Mouse (Mus musculus): ENCODE data around the gene Gm11541. TPM values are rescaled to one million over a fixed set of nuclear protein-coding genes. Genes with fewer than 3 reads are reported as not detected.
A peak's percentile ranks its signal among the peaks of the same experiment; 100 is the strongest.

Gene Gm11541
- total and polyA plus RNA-seq, 3 experiments: 0.17 TPM; not detected in 2

DNA sequence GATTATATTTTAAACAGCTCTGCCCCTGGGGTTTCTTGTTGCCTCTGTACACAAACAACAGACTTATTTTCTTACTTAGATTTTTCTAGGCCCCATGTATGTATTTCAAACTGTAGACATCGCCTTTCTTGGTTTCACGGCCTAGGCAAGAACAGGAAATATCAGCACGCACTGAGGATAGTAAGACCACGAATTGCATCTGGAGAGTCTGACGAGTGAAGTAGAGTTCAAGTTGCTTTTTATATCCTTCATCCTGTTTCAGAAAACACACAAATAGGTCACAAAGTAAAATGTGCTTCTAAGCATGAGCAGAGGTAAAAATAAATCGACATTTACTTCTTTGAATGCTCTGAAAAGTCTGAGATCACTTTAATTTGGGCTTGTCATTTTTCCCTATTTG lies 8.8 kb downstream of the Gm11541 start:
- dilution Hi-C loops (cut with MboI; ENCODE audit: extremely low pct_ligation_motif_present, extremely low pct_unique_long_range_greater_than_20kb, low sequenced_read_pairs): no loop called here
- peak; percentile 70 for DNase-seq (ENCODE audit: extremely low read depth)
- Histone ChIP-seq H3K27ac (ENCODE audit: insufficient read depth, low read depth) (no peak overlapping the region), H3K9ac (ENCODE audit: insufficient read depth, low read depth) (peak overlapping the region; percentile 48), H3K4me2 (ENCODE audit: insufficient read depth, low read depth, poor library complexity, severe bottlenecking) (no peak overlapping the region; the same call in 1 of the 2 replicates), H3K9me3 (replicated peaks; ENCODE audit: low read length) (peaks cover 6% of the 10 kb centered on the region), H3K79me2 (replicated peaks; ENCODE audit: control insufficient read depth, extremely low read depth, insufficient read depth, poor library complexity, severe bottlenecking) (no peaks in the 10 kb centered on the region), H3K4me1 (ENCODE audit: control insufficient read depth in 1 of 2, insufficient read depth in 2 of 2) (peaks cover 23 to 66% of the 10 kb centered on the region in 2 experiments), H3K4me3 (replicated peaks in 1 of 3; ENCODE audit: low read depth in 2 of 3, low read length in 2 of 3, poor library complexity in 1 of 3) (no peak overlapping the region), H3K36me3 (replicated peaks in 1 of 2; ENCODE audit: control insufficient read depth in 1 of 2, insufficient read depth in 1 of 2, low read length in 1 of 2) (no peaks in the 10 kb centered on the region), H3K27me3 (replicated peaks) (no peaks in the 10 kb centered on the region)
- in situ Hi-C loops (cut with MboI; ENCODE audit: low pct_ligation_motif_present, low pct_unique_long_range_greater_than_20kb, low sequenced_read_pairs): no loop called here
- TF ChIP-seq JUN (IDR thresholded peaks at IDR 0.05; ENCODE audit: insufficient read depth, low read depth, low read length) (peak; percentile 45; the same call in 1 of the 2 replicates), SIN3A (IDR thresholded peaks at IDR 0.05; ENCODE audit: low read length) (no peak), ELF1 (IDR thresholded peaks at IDR 0.05; ENCODE audit: low read depth, low read length) (no peak), NELFE (IDR thresholded peaks at IDR 0.05; ENCODE audit: low read depth, low read length) (no peak), E2F4 (IDR thresholded peaks at IDR 0.05; ENCODE audit: insufficient replicate concordance, low read depth, low read length) (no peak), ZMIZ1 (IDR thresholded peaks at IDR 0.05; ENCODE audit: low read depth, low read length) (no peak), MAX (IDR thresholded peaks at IDR 0.05; ENCODE audit: low read length) (peak; percentile 76), MEF2A (IDR thresholded peaks at IDR 0.05; ENCODE audit: borderline replicate concordance, low read depth, low read length) (peak; percentile 90), NRF1 (IDR thresholded peaks at IDR 0.05; ENCODE audit: low read depth, low read length) (no peak), TBP (conservative IDR thresholded peaks at IDR 0.05; ENCODE audit: low read depth, low read length) (0 out of 2 replicates have a peak, but pooled peaks have one; percentile 58), KAT2A (IDR thresholded peaks at IDR 0.05; ENCODE audit: insufficient replicate concordance, low read length) (no peak), RCOR1 (conservative IDR thresholded peaks at IDR 0.05; ENCODE audit: low read depth, low read length) (no peak), CTCF (conservative IDR thresholded peaks at IDR 0.05 in 1 of 2, IDR thresholded peaks at IDR 0.05 in 1 of 2; ENCODE audit: low read depth in 2 of 2, low read length in 2 of 2) (no peak), ZC3H11A (IDR thresholded peaks at IDR 0.05; ENCODE audit: low read depth, low read length) (no peak), POLR2A (IDR thresholded peaks at IDR 0.05; ENCODE audit: low read depth, low read length) (no peak), MYC (IDR thresholded peaks at IDR 0.05; ENCODE audit: low read depth, low read length) (no peak; the same call in 1 of the 2 replicates), GABPA (IDR thresholded peaks at IDR 0.05; ENCODE audit: insufficient replicate concordance, low read depth, low read length) (no peak), SMC3 (IDR thresholded peaks at IDR 0.05; ENCODE audit: low read depth, low read length) (no peak), ZNF384 (IDR thresholded peaks at IDR 0.05; ENCODE audit: low read depth, low read length) (no peak), IRF4 (IDR thresholded peaks at IDR 0.05; ENCODE audit: low read depth, low read length) (0 out of 2 replicates have a peak, but pooled peaks have one; percentile 30), USF2 (conservative IDR thresholded peaks at IDR 0.05; ENCODE audit: low read depth, low read length) (no peak), USF1 (IDR thresholded peaks at IDR 0.05; ENCODE audit: low read depth, low read length) (no peak), POLR2AphosphoS2 (IDR thresholded peaks at IDR 0.05; ENCODE audit: low read depth, low read length) (no peak), CHD1 (IDR thresholded peaks at IDR 0.05; ENCODE audit: low read depth, low read length) (no peak), UBTF (IDR thresholded peaks at IDR 0.05; ENCODE audit: low read depth, low read length) (no peak), BHLHE40 (IDR thresholded peaks at IDR 0.05; ENCODE audit: low read depth, low read length) (peak; percentile 69), PAX5 (IDR thresholded peaks at IDR 0.05; ENCODE audit: low read length) (no peak), MXI1 (IDR thresholded peaks at IDR 0.05; ENCODE audit: low read depth, low read length) (peak; percentile 43; the same call in 1 of the 2 replicates), TCF12 (IDR thresholded peaks at IDR 0.05; ENCODE audit: low read depth, low read length) (peak; percentile 40; the same call in 1 of the 2 replicates), MAFK (IDR thresholded peaks at IDR 0.05; ENCODE audit: insufficient replicate concordance, low read length) (no peak; the same call in 1 of the 2 replicates), CHD2 (IDR thresholded peaks at IDR 0.05; ENCODE audit: low read length) (no peak; the same call in 1 of the 2 replicates), EP300 (IDR thresholded peaks at IDR 0.05; ENCODE audit: low read length) (peak; percentile 78), HCFC1 (IDR thresholded peaks at IDR 0.05; ENCODE audit: low read depth, low read length) (peak; percentile 44; the same call in 1 of the 2 replicates), MAZ (IDR thresholded peaks at IDR 0.05; ENCODE audit: low read depth, low read length) (no peak), RAD21 (IDR thresholded peaks at IDR 0.05; ENCODE audit: low read depth, low read length) (no peak; the same call in 1 of the 2 replicates), JUND (conservative IDR thresholded peaks at IDR 0.05; ENCODE audit: low read depth, low read length) (peak; percentile 77), ZKSCAN1 (IDR thresholded peaks at IDR 0.05; ENCODE audit: borderline replicate concordance, low read depth, low read length) (no peak; the same call in 1 of the 2 replicates), ETS1 (conservative IDR thresholded peaks at IDR 0.05; ENCODE audit: low read depth, low read length) (no peak; the same call in 1 of the 2 replicates)

Measured in CH12.LX (cell line).